Mouse (Mus musculus) spleen, adult 2 months (tissue): ENCODE measurements at regions not wholly inside any gene's neighbourhood (a gene's known extent, or its start where the extent isn't known, plus 50 kb on each side); places are given as distances from the start of the nearest gene placed in this dataset.

Source experiments
- CTCF ChIP-seq: fragments of 200-500 bp; IDR thresholded peaks from 2 replicates; pipeline ENCODE4 v1.5.1; 2011; ENCODE audit warnings: mild to moderate bottlenecking, inconsistent platforms; ENCODE audit not compliant: insufficient read depth, insufficient read length, insufficient replicate concordance; ENCODE audit errors: extremely low read depth
- POLR2A ChIP-seq: fragments of 200-500 bp; IDR thresholded peaks from 2 replicates; pipeline ENCODE4 v1.6.1; 2011; ENCODE audit warnings: low read depth, low read length, inconsistent platforms

DNA sequence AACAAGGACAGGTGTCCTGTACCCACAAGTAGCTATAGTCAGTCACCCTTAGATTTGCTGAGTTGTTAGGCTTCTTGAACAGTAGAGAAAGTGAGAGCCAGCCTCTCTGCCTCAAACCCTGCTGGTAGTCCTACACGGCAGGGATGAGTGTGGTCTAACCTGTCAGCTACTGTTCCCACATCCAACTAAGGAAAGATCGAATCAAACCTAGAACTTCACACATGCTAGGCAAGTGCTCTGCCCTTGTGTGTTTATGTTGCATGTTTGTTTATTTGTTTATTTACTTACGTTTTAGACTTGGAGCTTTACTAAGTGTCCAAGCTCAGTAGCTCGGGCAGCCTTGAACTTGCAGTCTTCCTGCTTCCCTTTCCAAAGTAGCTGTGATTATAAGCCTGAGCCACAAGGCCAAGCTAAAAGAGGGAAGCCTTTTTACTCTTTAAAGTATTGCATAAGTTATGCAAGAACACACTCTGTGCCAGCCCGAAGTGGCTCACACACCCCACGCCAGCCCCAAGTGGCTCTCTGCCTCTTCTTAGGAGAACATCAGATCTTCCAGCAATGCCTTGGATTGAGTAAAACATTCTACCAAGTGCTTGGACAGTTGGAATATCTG lies 146.1 kb upstream of the Zmiz1 start:
- TF ChIP-seq CTCF = no peak
- no peak for TF ChIP-seq POLR2A
